Mouse (Mus musculus): ENCODE measurements at regions not wholly inside any gene's neighbourhood (a gene's known extent, or its start where the extent isn't known, plus 50 kb on each side); places are given as distances from the start of the nearest gene placed in this dataset.

GRCm38 (mm10) chr1:186342391-186342790, 225.3 kb upstream of the Lyplal1 start:
- DNase-seq, result no peak
- H3K4me1 ChIP-seq (ENCODE audit: control insufficient read depth, insufficient read depth, low read length), result no peaks in the 10 kb centered on the region
- no peak for TF ChIP-seq CTCF (IDR thresholded peaks at IDR 0.05; ENCODE audit: borderline replicate concordance, insufficient read depth, low read depth, low read length)
- TF ChIP-seq POLR2A (IDR thresholded peaks at IDR 0.05; ENCODE audit: borderline replicate concordance, insufficient read depth, low read length), result no peak
- H3K27me3 ChIP-seq (ENCODE audit: control insufficient read depth, insufficient read depth, low read length), result no peaks in the 10 kb centered on the region
- H3K27ac ChIP-seq (ENCODE audit: insufficient read depth, low read length), result no peak overlapping the region
- 25% methylated on average over 1 of the region's 1 CpGs for WGBS
- H3K4me3 ChIP-seq (replicated peaks; ENCODE audit: insufficient read depth, low read depth, low read length), result no peak overlapping the region

- Histone ChIP-seq H3K27me3 (ENCODE audit: control insufficient read depth, insufficient read depth, low read length) (no peaks in the 10 kb centered on the region), H3K4me1 (ENCODE audit: control insufficient read depth, insufficient read depth, low read length) (no peaks in the 10 kb centered on the region), H3K27ac (ENCODE audit: insufficient read depth, low read length) (no peak overlapping the region), H3K4me3 (replicated peaks; ENCODE audit: insufficient read depth, low read depth, low read length) (no peak overlapping the region)
- 22% methylated on average over 3 of the region's 3 CpGs for WGBS
- DNase-seq, result no peak
- no peak for TF ChIP-seq POLR2A (IDR thresholded peaks at IDR 0.05; ENCODE audit: borderline replicate concordance, insufficient read depth, low read length)
- TF ChIP-seq CTCF (IDR thresholded peaks at IDR 0.05; ENCODE audit: borderline replicate concordance, insufficient read depth, low read depth, low read length), result no peak
Observed at GRCm38 (mm10) chr1:186341878-186342277, 224.8 kb upstream of the Lyplal1 start.

GRCm38 (mm10) chr1:186340701-186341100, 223.6 kb upstream of the Lyplal1 start:
- H3K27me3 ChIP-seq (ENCODE audit: control insufficient read depth, insufficient read depth, low read length), result no peaks in the 10 kb centered on the region
- WGBS, result 70% methylated on average over 3 of the region's 3 CpGs
- H3K4me1 ChIP-seq (ENCODE audit: control insufficient read depth, insufficient read depth, low read length), result no peaks in the 10 kb centered on the region
- TF ChIP-seq CTCF (IDR thresholded peaks at IDR 0.05; ENCODE audit: borderline replicate concordance, insufficient read depth, low read depth, low read length) (no peak), POLR2A (IDR thresholded peaks at IDR 0.05; ENCODE audit: borderline replicate concordance, insufficient read depth, low read length) (no peak)
- no peak for DNase-seq
- H3K27ac ChIP-seq (ENCODE audit: insufficient read depth, low read length), result no peak overlapping the region
- H3K4me3 ChIP-seq (replicated peaks; ENCODE audit: insufficient read depth, low read depth, low read length), result no peak overlapping the region

- Histone ChIP-seq H3K27me3 (ENCODE audit: control insufficient read depth, insufficient read depth, low read length) (no peaks in the 10 kb centered on the region), H3K4me1 (ENCODE audit: control insufficient read depth, insufficient read depth, low read length) (no peaks in the 10 kb centered on the region), H3K27ac (ENCODE audit: insufficient read depth, low read length) (no peak overlapping the region), H3K4me3 (replicated peaks; ENCODE audit: insufficient read depth, low read depth, low read length) (no peak overlapping the region)
- WGBS, result 91% methylated on average over 2 of the region's 2 CpGs
- no peak for DNase-seq
- TF ChIP-seq CTCF (IDR thresholded peaks at IDR 0.05; ENCODE audit: borderline replicate concordance, insufficient read depth, low read depth, low read length) (no peak), POLR2A (IDR thresholded peaks at IDR 0.05; ENCODE audit: borderline replicate concordance, insufficient read depth, low read length) (no peak)
Observed at GRCm38 (mm10) chr1:186317285-186317684, 200.2 kb upstream of the Lyplal1 start.

- TF ChIP-seq POLR2A (IDR thresholded peaks at IDR 0.05; ENCODE audit: borderline replicate concordance, insufficient read depth, low read length) (no peak), CTCF (IDR thresholded peaks at IDR 0.05; ENCODE audit: borderline replicate concordance, insufficient read depth, low read depth, low read length) (no peak)
- Histone ChIP-seq H3K27ac (ENCODE audit: insufficient read depth, low read length) (no peak overlapping the region), H3K4me1 (ENCODE audit: control insufficient read depth, insufficient read depth, low read length) (no peaks in the 10 kb centered on the region), H3K4me3 (replicated peaks; ENCODE audit: insufficient read depth, low read depth, low read length) (no peak overlapping the region), H3K27me3 (ENCODE audit: control insufficient read depth, insufficient read depth, low read length) (no peaks in the 10 kb centered on the region)
- DNase-seq, result no peak
- 30% methylated on average over 4 of the region's 4 CpGs for WGBS
Observed at GRCm38 (mm10) chr1:186314180-186314579, 197.1 kb upstream of the Lyplal1 start.

GRCm38 (mm10) chr1:186312698-186313097, 195.6 kb upstream of the Lyplal1 start:
- WGBS, result 35% methylated on average over 9 of the region's 9 CpGs
- no peaks in the 10 kb centered on the region for H3K27me3 ChIP-seq (ENCODE audit: control insufficient read depth, insufficient read depth, low read length)
- TF ChIP-seq POLR2A (IDR thresholded peaks at IDR 0.05; ENCODE audit: borderline replicate concordance, insufficient read depth, low read length), result no peak
- no peak for TF ChIP-seq CTCF (IDR thresholded peaks at IDR 0.05; ENCODE audit: borderline replicate concordance, insufficient read depth, low read depth, low read length)
- no peak overlapping the region for H3K4me3 ChIP-seq (replicated peaks; ENCODE audit: insufficient read depth, low read depth, low read length)
- H3K27ac ChIP-seq (ENCODE audit: insufficient read depth, low read length), result no peak overlapping the region
- DNase-seq, result no peak
- no peaks in the 10 kb centered on the region for H3K4me1 ChIP-seq (ENCODE audit: control insufficient read depth, insufficient read depth, low read length)

GRCm38 (mm10) chr1:186312008-186312407, 194.9 kb upstream of the Lyplal1 start:
- WGBS, result 78% methylated on average over 7 of the region's 7 CpGs
- no peaks in the 10 kb centered on the region for H3K27me3 ChIP-seq (ENCODE audit: control insufficient read depth, insufficient read depth, low read length)
- DNase-seq, result no peak
- H3K4me1 ChIP-seq (ENCODE audit: control insufficient read depth, insufficient read depth, low read length), result no peaks in the 10 kb centered on the region
- no peak overlapping the region for H3K27ac ChIP-seq (ENCODE audit: insufficient read depth, low read length)
- TF ChIP-seq CTCF (IDR thresholded peaks at IDR 0.05; ENCODE audit: borderline replicate concordance, insufficient read depth, low read depth, low read length), result no peak
- TF ChIP-seq POLR2A (IDR thresholded peaks at IDR 0.05; ENCODE audit: borderline replicate concordance, insufficient read depth, low read length), result no peak
- no peak overlapping the region for H3K4me3 ChIP-seq (replicated peaks; ENCODE audit: insufficient read depth, low read depth, low read length)

- Histone ChIP-seq H3K4me1 (ENCODE audit: control insufficient read depth, insufficient read depth, low read length) (no peaks in the 10 kb centered on the region), H3K27ac (ENCODE audit: insufficient read depth, low read length) (no peak overlapping the region), H3K4me3 (replicated peaks; ENCODE audit: insufficient read depth, low read depth, low read length) (no peak overlapping the region), H3K27me3 (ENCODE audit: control insufficient read depth, insufficient read depth, low read length) (no peaks in the 10 kb centered on the region)
- no peak for DNase-seq
- WGBS, result 80% methylated on average over 6 of the region's 6 CpGs
- TF ChIP-seq POLR2A (IDR thresholded peaks at IDR 0.05; ENCODE audit: borderline replicate concordance, insufficient read depth, low read length) (no peak), CTCF (IDR thresholded peaks at IDR 0.05; ENCODE audit: borderline replicate concordance, insufficient read depth, low read depth, low read length) (no peak)
Observed at GRCm38 (mm10) chr1:186307627-186308026, 190.5 kb upstream of the Lyplal1 start.

Data from cerebellum, adult 2 months (tissue).